Mouse (Mus musculus) lung, postnatal 0 days (tissue): Measurements from ENCODE around the gene Clasrp.

Experiments
- CTCF ChIP-seq: IDR thresholded peaks from 2 replicates; pipeline ENCODE4 v1.5.1; 2016; ENCODE audit warnings: antibody characterized with exemption, mild to moderate bottlenecking
- EP300 ChIP-seq: IDR thresholded peaks from 2 replicates; pipeline ENCODE4 v1.6.1; 2016; ENCODE audit warnings: antibody characterized with exemption, mild to moderate bottlenecking, control low read depth

GRCm38 (mm10) chr7:19561765-19562642 is 42.3 kb downstream of the Clasrp start:
- TF ChIP-seq CTCF, result no peak
- 0 out of 2 replicates have a peak, but pooled peaks have one; percentile 11 for TF ChIP-seq EP300
